Mouse (Mus musculus): ENCODE measurements around the gene Epm2aip1. TPM values are rescaled to one million over a fixed set of nuclear protein-coding genes. Genes with fewer than 3 reads are reported as not detected.

Gene Epm2aip1
- polyA plus RNA-seq, 1 experiment = 5.8 TPM

DNA sequence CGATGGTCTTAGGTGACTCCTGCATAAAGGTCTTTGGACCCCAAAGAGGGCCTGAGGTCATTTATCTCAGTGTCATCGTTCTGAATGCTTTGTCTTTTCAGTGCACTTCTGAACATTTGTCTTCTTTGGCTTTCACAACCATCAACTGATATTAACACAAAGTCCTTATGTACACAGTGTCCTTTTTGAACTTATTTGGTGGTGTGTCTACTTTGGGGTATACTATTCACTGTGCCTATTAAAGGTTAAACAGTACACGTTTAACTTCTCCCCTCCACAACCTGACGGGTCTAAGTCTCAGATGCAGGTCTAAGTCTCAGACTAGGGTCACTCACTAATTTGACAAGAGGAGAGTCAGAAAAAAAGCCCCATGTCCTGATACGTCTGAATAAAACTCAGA is 1.1 kb upstream of the Epm2aip1 start:
- peak overlapping the region; percentile 93 for H3K4me3 ChIP-seq
- peaks cover 49% of the 10 kb centered on the region for H3K79me2 ChIP-seq (ENCODE audit: control insufficient read depth, insufficient read depth)
- H3K27me3 ChIP-seq (ENCODE audit: control insufficient read depth, insufficient read depth, insufficient read length) = no peaks in the 10 kb centered on the region
- H3ac ChIP-seq (ENCODE audit: control insufficient read depth, insufficient read length) = peak overlapping the region; percentile 84
- TF ChIP-seq TCF12 (IDR thresholded peaks at IDR 0.05; ENCODE audit: insufficient read depth, poor library complexity, severe bottlenecking) (no peak), MYOD1 (IDR thresholded peaks at IDR 0.05; ENCODE audit: control insufficient read depth in 1 of 3, insufficient read length in 2 of 3, low read depth in 2 of 3) (no peak), POLR2A (IDR thresholded peaks at IDR 0.05; ENCODE audit: insufficient read length, low read depth) (no peak), REST (IDR thresholded peaks at IDR 0.05; ENCODE audit: insufficient read depth, insufficient read length) (no peak), USF1 (IDR thresholded peaks at IDR 0.05; ENCODE audit: low read depth) (no peak)
- peak overlapping the region; percentile 79 for H3K4me2 ChIP-seq (ENCODE audit: low read depth)
- H3K36me3 ChIP-seq (ENCODE audit: control insufficient read depth, insufficient read depth) = peaks cover 5% of the 10 kb centered on the region

DNA sequence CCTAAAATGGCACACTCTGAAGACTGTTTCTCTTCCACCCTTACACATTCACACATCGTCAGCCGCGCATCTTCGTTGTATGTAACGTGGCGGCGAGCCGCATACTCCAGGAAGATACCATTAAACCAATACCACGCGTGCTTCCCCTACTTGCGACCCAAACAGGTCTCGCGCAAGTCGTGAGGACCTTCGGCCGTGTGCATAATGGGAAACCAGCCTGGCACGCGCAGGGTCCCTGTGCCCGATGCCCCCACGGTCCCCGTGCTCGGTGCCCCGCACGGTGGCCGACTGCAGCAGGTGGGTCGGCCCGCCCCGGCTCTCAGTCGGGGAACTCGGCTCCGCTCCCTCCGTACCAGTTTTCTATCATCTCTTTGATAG is 684 bp upstream of the Epm2aip1 start:
- H3K36me3 ChIP-seq (ENCODE audit: control insufficient read depth, insufficient read depth) = peaks cover 5% of the 10 kb centered on the region
- H3K4me2 ChIP-seq (ENCODE audit: low read depth) = peak overlapping the region; percentile 79
- TF ChIP-seq E2F4 (IDR thresholded peaks at IDR 0.05; ENCODE audit: insufficient read depth) (no peak), MYOD1 (IDR thresholded peaks at IDR 0.05; ENCODE audit: control insufficient read depth in 1 of 3, insufficient read length in 2 of 3, low read depth in 2 of 3) (peak in 1 of 3 experiments; percentile 46), TCF12 (IDR thresholded peaks at IDR 0.05; ENCODE audit: insufficient read depth, poor library complexity, severe bottlenecking) (no peak), POLR2A (IDR thresholded peaks at IDR 0.05; ENCODE audit: insufficient read length, low read depth) (no peak)
- peak overlapping the region; percentile 84 for H3ac ChIP-seq (ENCODE audit: control insufficient read depth, insufficient read length)
- H3K79me2 ChIP-seq (ENCODE audit: control insufficient read depth, insufficient read depth) = peaks cover 54% of the 10 kb centered on the region
- H3K4me3 ChIP-seq = peak overlapping the region; percentile 93
- H3K27me3 ChIP-seq (ENCODE audit: control insufficient read depth, insufficient read depth, insufficient read length) = no peaks in the 10 kb centered on the region

DNA sequence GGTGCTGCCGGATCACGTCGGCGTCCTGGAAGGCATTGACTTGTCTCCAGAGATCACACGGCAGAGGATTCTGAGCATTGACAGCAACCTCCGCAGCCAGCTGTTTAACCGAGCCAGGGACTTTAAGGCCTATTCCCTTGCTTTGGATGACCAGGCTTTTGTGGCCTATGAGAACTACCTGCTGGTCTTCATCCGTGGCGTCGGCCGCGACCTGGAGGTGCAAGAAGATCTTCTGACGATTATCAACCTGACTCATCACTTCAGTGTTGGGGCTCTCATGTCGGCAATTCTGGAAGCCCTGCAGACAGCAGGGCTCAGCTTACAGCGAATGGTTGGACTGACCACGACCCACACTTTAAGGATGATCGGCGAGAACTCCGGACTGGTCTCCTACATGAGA is 627 bp downstream of the Epm2aip1 start:
- peak overlapping the region; percentile 84 for H3ac ChIP-seq (ENCODE audit: control insufficient read depth, insufficient read length)
- peaks cover 10% of the 10 kb centered on the region for H3K36me3 ChIP-seq (ENCODE audit: control insufficient read depth, insufficient read depth)
- H3K4me2 ChIP-seq (ENCODE audit: low read depth) = peak overlapping the region; percentile 90
- H3K79me2 ChIP-seq (ENCODE audit: control insufficient read depth, insufficient read depth) = peaks cover 67% of the 10 kb centered on the region
- no peaks in the 10 kb centered on the region for H3K27me3 ChIP-seq (ENCODE audit: control insufficient read depth, insufficient read depth, insufficient read length)
- TF ChIP-seq USF1 (IDR thresholded peaks at IDR 0.05; ENCODE audit: low read depth) (no peak), TCF12 (IDR thresholded peaks at IDR 0.05; ENCODE audit: insufficient read depth, poor library complexity, severe bottlenecking) (no peak), POLR2AphosphoS2 (IDR thresholded peaks at IDR 0.05; ENCODE audit: insufficient read length, low read depth) (no peak), CEBPB (IDR thresholded peaks at IDR 0.05; ENCODE audit: insufficient read depth, poor library complexity, severe bottlenecking) (no peak), POLR2A (IDR thresholded peaks at IDR 0.05; ENCODE audit: insufficient read length, low read depth) (no peak), MAX (IDR thresholded peaks at IDR 0.05; ENCODE audit: low read depth) (no peak), SRF (IDR thresholded peaks at IDR 0.05; ENCODE audit: control insufficient read depth, insufficient read length, low read depth) (no peak), E2F4 (IDR thresholded peaks at IDR 0.05; ENCODE audit: insufficient read depth) (no peak), TCF3 (IDR thresholded peaks at IDR 0.05; ENCODE audit: insufficient read length, low read depth) (no peak), MYOD1 (IDR thresholded peaks at IDR 0.05; ENCODE audit: control insufficient read depth in 1 of 3, insufficient read length in 2 of 3, low read depth in 2 of 3) (no peak), MYOG (IDR thresholded peaks at IDR 0.05; ENCODE audit: control insufficient read depth in 1 of 3, insufficient read depth in 1 of 3, insufficient read length in 2 of 3, low read depth in 2 of 3) (no peak), REST (IDR thresholded peaks at IDR 0.05; ENCODE audit: insufficient read depth, insufficient read length) (no peak)
- H3K4me3 ChIP-seq = peak overlapping the region; percentile 93

DNA sequence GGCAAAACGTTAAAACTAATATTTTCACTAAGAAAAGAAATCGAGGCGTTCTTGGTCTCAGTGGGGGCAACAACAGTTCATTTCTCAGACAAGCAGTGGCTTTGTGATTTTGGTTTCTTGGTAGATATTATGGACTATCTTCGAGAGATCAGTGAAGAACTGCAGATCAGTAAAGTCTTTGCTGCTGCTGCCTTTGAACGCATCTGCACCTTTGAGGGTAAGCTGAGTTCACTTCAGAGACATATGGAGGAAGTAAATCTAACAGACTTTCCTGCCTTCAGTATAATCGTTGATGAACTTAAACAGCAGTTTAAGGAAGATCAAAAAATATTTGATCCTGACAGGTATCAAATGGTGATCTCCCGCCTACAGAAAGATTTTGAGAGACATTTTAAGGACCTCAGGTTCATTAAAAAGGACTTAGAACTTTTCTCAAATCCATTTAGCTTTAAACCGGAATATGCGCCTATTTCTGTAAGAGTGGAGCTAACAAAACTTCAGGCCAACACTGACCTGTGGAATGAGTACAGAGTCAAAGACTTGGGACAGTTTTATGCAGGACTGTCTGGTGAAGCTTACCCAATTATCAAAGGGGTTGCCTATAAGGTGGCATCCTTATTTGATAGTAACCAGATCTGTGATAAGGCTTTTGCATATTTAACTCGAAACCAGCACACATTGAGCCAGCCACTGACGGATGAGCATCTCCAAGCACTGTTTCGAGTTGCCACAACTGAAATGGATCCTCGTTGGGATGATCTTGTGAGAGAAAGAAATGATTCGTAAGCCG is 1.5 kb downstream of the Epm2aip1 start:
- peak overlapping the region; percentile 84 for H3ac ChIP-seq (ENCODE audit: control insufficient read depth, insufficient read length)
- peaks cover 68% of the 10 kb centered on the region for H3K79me2 ChIP-seq (ENCODE audit: control insufficient read depth, insufficient read depth)
- no peaks in the 10 kb centered on the region for H3K27me3 ChIP-seq (ENCODE audit: control insufficient read depth, insufficient read depth, insufficient read length)
- peaks cover 14% of the 10 kb centered on the region for H3K36me3 ChIP-seq (ENCODE audit: control insufficient read depth, insufficient read depth)
- peak overlapping the region; percentile 93 for H3K4me3 ChIP-seq
- no peak for TF ChIP-seq USF1 (IDR thresholded peaks at IDR 0.05; ENCODE audit: low read depth)
- TF ChIP-seq SRF (IDR thresholded peaks at IDR 0.05; ENCODE audit: control insufficient read depth, insufficient read length, low read depth) = no peak
- no peak for TF ChIP-seq POLR2A (IDR thresholded peaks at IDR 0.05; ENCODE audit: insufficient read length, low read depth)
- TF ChIP-seq TCF3 (IDR thresholded peaks at IDR 0.05; ENCODE audit: insufficient read length, low read depth) = no peak
- no peak for TF ChIP-seq E2F4 (IDR thresholded peaks at IDR 0.05; ENCODE audit: insufficient read depth)
- TF ChIP-seq REST (IDR thresholded peaks at IDR 0.05; ENCODE audit: insufficient read depth, insufficient read length) = no peak
- TF ChIP-seq MYOG (IDR thresholded peaks at IDR 0.05; ENCODE audit: control insufficient read depth in 1 of 3, insufficient read depth in 1 of 3, insufficient read length in 2 of 3, low read depth in 2 of 3) = no peak
- TF ChIP-seq MYOD1 (IDR thresholded peaks at IDR 0.05; ENCODE audit: control insufficient read depth in 1 of 3, insufficient read length in 2 of 3, low read depth in 2 of 3) = no peak
- TF ChIP-seq MAX (IDR thresholded peaks at IDR 0.05; ENCODE audit: low read depth) = no peak
- no peak for TF ChIP-seq CEBPB (IDR thresholded peaks at IDR 0.05; ENCODE audit: insufficient read depth, poor library complexity, severe bottlenecking)
- no peak for TF ChIP-seq TCF12 (IDR thresholded peaks at IDR 0.05; ENCODE audit: insufficient read depth, poor library complexity, severe bottlenecking)
- TF ChIP-seq POLR2AphosphoS2 (IDR thresholded peaks at IDR 0.05; ENCODE audit: insufficient read length, low read depth) = no peak
- peak overlapping the region; percentile 90 for H3K4me2 ChIP-seq (ENCODE audit: low read depth)

DNA sequence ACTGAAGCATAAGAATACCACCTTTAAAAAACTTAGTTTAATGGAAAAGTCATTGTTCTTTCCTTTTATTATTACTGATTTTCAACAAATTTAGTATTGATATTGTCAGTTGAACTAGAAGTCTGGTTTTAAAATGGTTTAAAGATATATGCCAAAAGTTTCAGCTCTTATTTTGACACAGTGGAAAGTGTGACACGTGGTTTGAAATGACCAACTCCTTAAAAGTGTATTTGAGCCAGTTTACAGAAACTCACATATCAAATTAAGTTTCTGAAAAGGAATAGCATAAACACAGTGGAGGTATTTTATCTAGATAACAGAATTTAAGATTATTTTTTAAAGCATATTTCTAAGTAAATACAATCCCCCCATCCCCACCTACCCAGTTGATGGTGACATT is 2.2 kb downstream of the Epm2aip1 start:
- H3K4me3 ChIP-seq = peak overlapping the region; percentile 93
- H3K36me3 ChIP-seq (ENCODE audit: control insufficient read depth, insufficient read depth) = peaks cover 22% of the 10 kb centered on the region
- H3ac ChIP-seq (ENCODE audit: control insufficient read depth, insufficient read length) = no peak overlapping the region
- peaks cover 68% of the 10 kb centered on the region for H3K79me2 ChIP-seq (ENCODE audit: control insufficient read depth, insufficient read depth)
- H3K27me3 ChIP-seq (ENCODE audit: control insufficient read depth, insufficient read depth, insufficient read length) = no peaks in the 10 kb centered on the region
- no peak for TF ChIP-seq E2F4 (IDR thresholded peaks at IDR 0.05; ENCODE audit: insufficient read depth)
- TF ChIP-seq MAX (IDR thresholded peaks at IDR 0.05; ENCODE audit: low read depth) = no peak
- TF ChIP-seq SRF (IDR thresholded peaks at IDR 0.05; ENCODE audit: control insufficient read depth, insufficient read length, low read depth) = no peak
- TF ChIP-seq POLR2AphosphoS2 (IDR thresholded peaks at IDR 0.05; ENCODE audit: insufficient read length, low read depth) = no peak
- H3K4me2 ChIP-seq (ENCODE audit: low read depth) = peak overlapping the region; percentile 90
